Mouse (Mus musculus) heart, postnatal 0 days (tissue): ENCODE data around the gene Pigm.

Experiments
- CTCF ChIP-seq: IDR thresholded peaks from 2 replicates; pipeline ENCODE4 v1.5.1; 2016; ENCODE audit warnings: antibody characterized with exemption, control low read depth, low read depth
- EP300 ChIP-seq: IDR thresholded peaks from 2 replicates; pipeline ENCODE4 v1.6.1; 2016; ENCODE audit warnings: antibody characterized with exemption, low read depth

- no peak for TF ChIP-seq CTCF
- no peak for TF ChIP-seq EP300
These were observed 14.4 kb downstream of the Pigm start for GRCm38 (mm10) chr1:172390769-172391168.
